Mouse (Mus musculus) limb, embryonic 12.5 days (tissue): ENCODE measurements at regions not wholly inside any gene's neighbourhood (a gene's known extent, or its start where the extent isn't known, plus 50 kb on each side); places are given as distances from the start of the nearest gene placed in this dataset.

Source experiments
- ATAC-seq: fragments of 200-750 bp; cut with Nextera tagmentation; 2 replicates; pipeline ENCODE4 v1.8.0; 2017; ENCODE audit warnings: low read depth, moderate TSS enrichment; ENCODE audit not compliant: insufficient number of reproducible peaks, insufficient read depth, low FRiP score, low TSS enrichment
- H3K27ac ChIP-seq: fragments of 300-500 bp; sonication (generic); 2 replicates; pipeline ENCODE4 v1.5.1; 2016; ENCODE audit warnings: mild to moderate bottlenecking, moderate library complexity
- H3K27me3 ChIP-seq: fragments of 300-500 bp; sonication (generic); 2 replicates; pipeline ENCODE4 v1.6.1; 2016; ENCODE audit warnings: mild to moderate bottlenecking, moderate library complexity
- H3K36me3 ChIP-seq: fragments of 300-500 bp; sonication (generic); 2 replicates; pipeline ENCODE4 v1.6.1; 2016; ENCODE audit warnings: mild to moderate bottlenecking, moderate library complexity
- H3K4me1 ChIP-seq: fragments of 300-500 bp; sonication (generic); replicated peaks from 2 replicates; pipeline ENCODE4 v1.6.1; 2016
- H3K4me2 ChIP-seq: fragments of 300-500 bp; sonication (generic); 2 replicates; pipeline ENCODE4 v1.6.1; 2016; ENCODE audit warnings: mild to moderate bottlenecking, moderate library complexity
- H3K4me3 ChIP-seq: fragments of 300-500 bp; sonication (generic); replicated peaks from 2 replicates; pipeline ENCODE4 v1.5.1; 2016; ENCODE audit warnings: mild to moderate bottlenecking
- H3K9ac ChIP-seq: fragments of 300-500 bp; sonication (generic); replicated peaks from 2 replicates; pipeline ENCODE4 v1.6.1; 2016; ENCODE audit warnings: mild to moderate bottlenecking, moderate library complexity
- H3K9me3 ChIP-seq: fragments of 300-500 bp; sonication (generic); 2 replicates; pipeline ENCODE4 v1.6.1; 2016; ENCODE audit warnings: mild to moderate bottlenecking, moderate library complexity
- WGBS: fragments of 180-500 bp; shearing (Covaris S2); methylation state at CpG from one replicate; pipeline ENCODE4 v1.1.7; 2016; 5-methylcytosine and 5-hydroxymethylcytosine counted together

DNA sequence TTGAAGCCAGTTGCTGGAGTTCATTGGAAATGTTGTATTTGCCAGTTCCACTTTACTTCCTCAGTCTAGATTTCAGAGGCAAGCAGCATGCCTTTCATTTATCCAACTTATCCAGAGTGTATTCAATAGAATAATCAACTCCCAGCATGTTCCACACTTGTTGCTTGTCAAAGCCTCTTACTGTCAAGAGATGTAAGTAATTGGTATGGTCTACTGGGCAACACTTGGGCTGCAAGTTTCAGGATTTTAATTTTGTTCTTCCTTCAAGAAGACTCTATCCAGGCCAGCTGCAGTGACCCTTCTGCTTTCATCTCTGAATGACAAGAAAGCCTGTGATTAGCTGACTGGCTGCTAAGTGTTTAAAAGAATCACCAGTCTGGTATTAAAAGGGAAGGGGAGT lies 3131.6 kb upstream of the Lrrc6 start:
- H3K4me3 ChIP-seq = no peak overlapping the region
- H3K36me3 ChIP-seq = no peaks in the 10 kb centered on the region
- H3K4me1 ChIP-seq = no peaks in the 10 kb centered on the region
- ATAC-seq = no peak
- no peaks in the 10 kb centered on the region for H3K27me3 ChIP-seq
- no peak overlapping the region for H3K9ac ChIP-seq
- H3K4me2 ChIP-seq = no peak overlapping the region
- no peak overlapping the region for H3K27ac ChIP-seq
- no peaks in the 10 kb centered on the region for H3K9me3 ChIP-seq

DNA sequence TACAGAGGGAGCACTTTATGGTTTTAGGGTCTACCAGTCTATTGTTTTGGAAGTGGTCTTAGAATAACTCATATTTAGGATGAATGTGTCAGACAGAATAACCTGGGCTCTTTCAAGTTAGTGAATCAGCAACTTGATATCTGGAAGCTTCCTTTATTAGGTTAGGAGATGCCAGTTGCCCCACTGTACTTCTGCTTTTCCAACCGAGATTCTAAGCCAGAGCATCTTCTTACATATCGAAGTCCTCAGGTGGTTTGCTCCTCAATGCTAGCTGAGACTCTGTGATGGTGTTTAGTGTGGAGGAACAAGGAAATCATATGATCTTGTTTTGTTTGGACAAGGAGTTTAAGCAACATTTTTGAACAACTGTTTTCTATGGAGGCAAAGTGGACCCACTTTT lies 3117.3 kb upstream of the Lrrc6 start:
- Histone ChIP-seq H3K4me1 (no peaks in the 10 kb centered on the region), H3K9ac (no peak overlapping the region), H3K27ac (no peak overlapping the region), H3K36me3 (no peaks in the 10 kb centered on the region), H3K4me3 (no peak overlapping the region), H3K27me3 (no peaks in the 10 kb centered on the region), H3K4me2 (no peak overlapping the region), H3K9me3 (no peaks in the 10 kb centered on the region)
- no peak for ATAC-seq
- 88% methylated on average over 2 of the region's 2 CpGs for WGBS

- ATAC-seq = no peak
- Histone ChIP-seq H3K9me3 (no peaks in the 10 kb centered on the region), H3K27ac (no peak overlapping the region), H3K4me2 (no peak overlapping the region), H3K4me1 (no peaks in the 10 kb centered on the region), H3K4me3 (no peak overlapping the region), H3K27me3 (no peaks in the 10 kb centered on the region), H3K36me3 (no peaks in the 10 kb centered on the region), H3K9ac (no peak overlapping the region)
- 88% methylated on average over 3 of the region's 3 CpGs for WGBS
Measured at GRCm38 (mm10) chr15:69614048-69614447, 3113.3 kb upstream of the Lrrc6 start.

DNA sequence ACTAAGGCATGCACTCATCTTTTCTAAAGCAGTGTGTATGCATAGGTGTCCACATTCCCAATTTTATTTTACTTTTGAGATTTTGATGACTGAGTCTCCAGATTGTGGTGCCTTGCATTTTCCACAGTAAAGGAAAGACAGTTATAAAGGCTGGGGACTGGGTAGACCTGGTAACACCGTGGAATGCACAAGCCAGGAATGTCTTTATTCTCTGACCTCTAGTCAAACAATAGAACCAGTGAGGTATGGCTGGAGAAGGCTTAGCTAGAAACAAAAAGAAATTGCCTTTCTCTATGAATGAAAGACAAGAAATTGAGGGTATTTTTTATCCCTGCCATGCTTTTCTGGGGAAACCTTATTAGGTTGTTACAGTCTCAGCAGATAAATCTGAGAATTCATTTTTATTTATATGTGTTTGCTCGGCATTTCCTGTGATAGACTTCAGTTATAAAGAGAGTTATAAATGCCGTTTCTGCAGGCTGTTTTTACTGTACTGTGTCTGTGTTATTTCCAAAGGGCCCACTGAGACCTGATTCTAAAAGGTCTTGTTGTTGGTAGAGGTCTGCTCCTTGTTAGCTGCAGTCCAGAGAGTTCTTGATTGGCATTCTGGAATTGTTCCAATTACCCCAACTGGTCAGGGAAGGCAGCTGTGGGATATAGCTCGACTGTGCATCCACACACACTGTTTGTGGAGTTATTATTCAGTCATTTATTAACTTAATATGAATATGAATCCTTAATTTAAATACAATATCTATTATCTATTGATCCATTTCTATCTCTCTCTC lies 3090.7 kb upstream of the Lrrc6 start:
- Histone ChIP-seq H3K4me2 (no peak overlapping the region), H3K27me3 (no peaks in the 10 kb centered on the region), H3K4me3 (no peak overlapping the region), H3K27ac (peak overlapping the region; percentile 54), H3K4me1 (peaks cover 3% of the 10 kb centered on the region), H3K9me3 (no peaks in the 10 kb centered on the region), H3K36me3 (no peaks in the 10 kb centered on the region), H3K9ac (no peak overlapping the region)
- WGBS = 46% methylated on average over 4 of the region's 4 CpGs
- ATAC-seq = no peak

DNA sequence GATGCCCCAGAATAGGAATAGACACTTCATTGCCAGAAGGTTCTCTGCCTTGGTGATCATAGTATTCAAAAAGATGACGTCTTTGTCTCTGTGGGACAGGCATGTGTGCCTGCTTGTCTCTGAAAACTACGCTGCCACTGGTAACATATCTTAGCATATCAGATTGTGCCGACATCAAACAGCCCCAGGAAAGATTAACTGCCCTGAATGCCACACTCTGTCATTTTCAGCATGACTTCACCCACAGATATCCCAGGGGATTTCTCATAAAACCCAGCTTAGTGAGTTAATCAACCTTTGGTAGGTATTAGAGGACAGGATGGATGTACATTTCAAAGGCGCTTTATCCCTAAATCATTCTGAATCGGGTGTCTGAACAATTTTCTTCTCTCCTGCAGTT lies 3087.4 kb upstream of the Lrrc6 start:
- H3K9me3 ChIP-seq = no peaks in the 10 kb centered on the region
- no peak overlapping the region for H3K27ac ChIP-seq
- H3K4me1 ChIP-seq = peaks cover 3% of the 10 kb centered on the region
- no peak overlapping the region for H3K9ac ChIP-seq
- no peak overlapping the region for H3K4me2 ChIP-seq
- no peak overlapping the region for H3K4me3 ChIP-seq
- 55% methylated on average over 5 of the region's 5 CpGs for WGBS
- ATAC-seq = no peak
- no peaks in the 10 kb centered on the region for H3K36me3 ChIP-seq
- H3K27me3 ChIP-seq = no peaks in the 10 kb centered on the region

- Histone ChIP-seq H3K36me3 (no peaks in the 10 kb centered on the region), H3K27me3 (no peaks in the 10 kb centered on the region), H3K4me3 (no peak overlapping the region), H3K27ac (no peak overlapping the region), H3K4me1 (no peaks in the 10 kb centered on the region), H3K9me3 (no peaks in the 10 kb centered on the region), H3K9ac (no peak overlapping the region), H3K4me2 (no peak overlapping the region)
- no peak for ATAC-seq
- 27% methylated on average over 2 of the region's 2 CpGs for WGBS
Measured at GRCm38 (mm10) chr15:69576742-69577141, 3076.0 kb upstream of the Lrrc6 start.

GRCm38 (mm10) chr15:69575611-69576153 lies 3075.0 kb upstream of the Lrrc6 start:
- Histone ChIP-seq H3K27ac (no peak overlapping the region), H3K36me3 (no peaks in the 10 kb centered on the region), H3K27me3 (no peaks in the 10 kb centered on the region), H3K9ac (no peak overlapping the region), H3K4me1 (no peaks in the 10 kb centered on the region), H3K9me3 (no peaks in the 10 kb centered on the region), H3K4me2 (no peak overlapping the region), H3K4me3 (no peak overlapping the region)
- WGBS = 33% methylated on average over 4 of the region's 4 CpGs
- ATAC-seq = no peak

DNA sequence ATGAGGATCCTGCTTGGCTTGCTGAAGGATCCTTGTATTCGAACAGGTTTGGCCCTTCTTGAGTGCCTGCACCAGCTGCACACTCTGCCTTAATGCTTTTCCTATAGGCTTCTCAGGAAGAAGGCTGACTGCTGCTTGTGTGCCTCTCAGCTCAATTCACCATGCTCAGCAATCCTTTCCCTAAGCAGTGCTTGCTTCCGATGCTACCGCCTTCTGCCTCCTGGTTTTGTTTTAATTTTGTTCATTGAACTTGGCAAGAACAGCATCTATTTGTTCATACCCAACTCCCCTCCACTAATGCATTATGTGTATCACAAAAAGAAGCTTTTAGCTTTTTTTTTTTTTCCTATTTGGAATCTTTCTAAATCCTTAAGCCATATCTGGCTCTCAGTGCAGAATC lies 3053.5 kb upstream of the Lrrc6 start:
- Histone ChIP-seq H3K36me3 (no peaks in the 10 kb centered on the region), H3K27ac (no peak overlapping the region), H3K27me3 (no peaks in the 10 kb centered on the region), H3K4me2 (no peak overlapping the region), H3K4me1 (no peaks in the 10 kb centered on the region), H3K4me3 (no peak overlapping the region), H3K9me3 (no peaks in the 10 kb centered on the region), H3K9ac (no peak overlapping the region)
- no peak for ATAC-seq
- 88% methylated on average over 3 of the region's 3 CpGs for WGBS

DNA sequence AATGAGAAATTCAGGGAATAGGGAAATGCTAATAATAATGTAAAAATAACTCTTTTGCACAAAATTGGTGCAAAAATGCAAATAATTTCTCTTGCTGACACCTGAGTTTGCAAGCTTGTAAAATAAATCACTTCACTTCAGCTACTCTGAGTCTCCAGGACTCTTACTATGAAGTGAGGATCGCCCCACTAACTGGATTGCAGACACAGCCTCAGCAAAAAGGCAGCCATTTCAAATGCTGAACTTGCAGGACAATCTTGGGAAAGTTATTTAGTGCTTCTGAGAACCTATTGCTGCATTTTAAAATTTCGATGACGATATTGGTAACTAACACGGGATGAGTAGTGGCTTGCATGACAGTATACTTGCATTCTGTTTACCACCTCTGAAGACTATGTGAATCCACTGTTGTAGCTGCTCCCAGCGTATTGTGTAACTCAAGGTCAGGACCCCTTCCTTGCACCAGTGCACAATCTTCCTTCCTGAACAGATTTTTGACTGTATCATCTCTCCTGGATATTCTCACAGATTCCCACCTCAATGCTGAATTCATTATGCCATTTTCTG lies 3051.4 kb upstream of the Lrrc6 start:
- no peaks in the 10 kb centered on the region for H3K27me3 ChIP-seq
- no peak overlapping the region for H3K27ac ChIP-seq
- H3K36me3 ChIP-seq = no peaks in the 10 kb centered on the region
- H3K4me1 ChIP-seq = no peaks in the 10 kb centered on the region
- no peak overlapping the region for H3K9ac ChIP-seq
- H3K4me2 ChIP-seq = no peak overlapping the region
- ATAC-seq = no peak
- H3K9me3 ChIP-seq = no peaks in the 10 kb centered on the region
- no peak overlapping the region for H3K4me3 ChIP-seq
- 81% methylated on average over 5 of the region's 5 CpGs for WGBS

DNA sequence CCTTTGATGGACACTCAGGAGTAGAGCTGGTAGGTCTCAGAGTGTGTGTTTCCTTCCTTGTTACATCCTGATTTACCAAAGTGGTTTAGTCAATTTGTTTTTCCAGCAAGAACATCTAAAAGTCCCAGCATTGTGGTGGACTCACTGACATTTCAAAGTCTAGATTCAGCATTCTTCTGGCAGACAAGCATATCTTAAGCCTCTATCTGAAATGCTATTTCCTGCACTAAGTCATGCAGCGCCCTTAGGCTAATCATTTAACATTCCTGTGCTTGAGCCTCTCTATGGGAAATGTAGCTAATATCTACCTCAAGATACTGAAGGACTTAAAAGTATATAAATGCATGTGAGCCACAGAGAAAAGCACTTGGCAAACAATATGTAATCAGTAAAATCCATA lies 3050.3 kb upstream of the Lrrc6 start:
- Histone ChIP-seq H3K9me3 (no peaks in the 10 kb centered on the region), H3K27me3 (no peaks in the 10 kb centered on the region), H3K4me3 (no peak overlapping the region), H3K9ac (no peak overlapping the region), H3K36me3 (no peaks in the 10 kb centered on the region), H3K27ac (no peak overlapping the region), H3K4me2 (no peak overlapping the region), H3K4me1 (no peaks in the 10 kb centered on the region)
- 78% methylated on average over 1 of the region's 1 CpGs for WGBS
- no peak for ATAC-seq

DNA sequence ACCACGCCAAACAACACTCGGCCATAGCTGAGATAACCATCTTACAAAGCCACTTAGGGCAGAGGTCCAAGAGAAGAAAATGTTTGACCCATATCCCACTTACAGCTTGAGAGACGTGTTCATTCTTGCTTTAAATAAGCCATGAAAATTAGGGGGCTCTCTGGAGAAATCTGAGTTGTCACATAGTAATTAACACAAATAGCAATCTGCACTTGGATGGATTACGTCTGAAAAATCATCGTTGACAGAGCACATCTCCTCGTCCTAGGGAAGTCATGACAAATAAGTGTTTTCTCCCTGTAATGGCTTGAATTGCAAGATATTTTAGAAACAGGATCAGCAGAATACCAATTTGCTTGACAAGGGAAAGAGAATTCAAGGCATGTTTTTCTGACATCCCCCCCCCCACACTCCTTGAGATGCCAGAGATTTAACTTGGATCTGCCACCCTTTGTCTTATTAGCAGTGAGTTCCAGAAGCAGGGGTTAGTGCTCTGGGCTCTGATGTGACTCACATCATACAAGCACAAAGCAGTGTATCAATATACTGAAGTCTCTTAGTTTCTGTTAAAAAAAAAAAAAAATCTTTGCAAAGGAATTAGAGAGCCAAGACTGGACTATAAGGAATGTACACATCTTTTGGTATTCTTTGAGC lies 3025.9 kb upstream of the Lrrc6 start:
- no peak for ATAC-seq
- H3K27ac ChIP-seq = no peak overlapping the region
- H3K27me3 ChIP-seq = no peaks in the 10 kb centered on the region
- no peak overlapping the region for H3K4me2 ChIP-seq
- WGBS = 79% methylated on average over 6 of the region's 6 CpGs
- H3K36me3 ChIP-seq = no peaks in the 10 kb centered on the region
- no peaks in the 10 kb centered on the region for H3K4me1 ChIP-seq
- no peaks in the 10 kb centered on the region for H3K9me3 ChIP-seq
- no peak overlapping the region for H3K4me3 ChIP-seq
- no peak overlapping the region for H3K9ac ChIP-seq
